Mouse (Mus musculus) cerebellum, adult 2 months (tissue): ENCODE measurements around the gene Elmo2.

Experiments
- CTCF ChIP-seq: fragments of 200-500 bp; IDR thresholded peaks from 2 replicates; pipeline ENCODE4 v1.5.1; 2011; ENCODE audit warnings: low read depth, mild to moderate bottlenecking, control low read depth, low read length, moderate library complexity, borderline replicate concordance; ENCODE audit not compliant: insufficient read depth
- POLR2A ChIP-seq: fragments of 200-500 bp; IDR thresholded peaks from 2 replicates; pipeline ENCODE4 v1.6.1; 2011; ENCODE audit warnings: low read length, control low read depth, borderline replicate concordance; ENCODE audit not compliant: insufficient read depth

DNA sequence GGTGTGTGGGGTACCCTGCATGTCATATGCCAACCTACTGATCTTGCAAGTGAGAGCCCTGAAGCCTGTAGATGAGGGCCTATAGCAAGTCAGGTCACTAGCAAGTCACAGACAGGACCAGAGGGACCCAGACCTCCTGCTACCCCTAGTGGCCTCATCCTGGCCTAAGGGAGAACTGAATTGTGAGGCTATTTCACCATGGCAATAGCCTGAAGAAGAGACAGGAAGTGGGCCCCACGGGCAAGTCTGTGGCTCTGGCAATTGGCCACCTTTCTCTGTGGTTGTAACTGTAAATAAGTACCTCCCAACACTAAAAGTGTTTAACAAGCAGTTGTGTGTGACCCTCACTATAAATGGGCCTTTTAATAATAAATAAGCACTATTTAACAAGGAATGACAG, 75.4 kb downstream of the Elmo2 start:
- TF ChIP-seq CTCF = no peak
- no peak for TF ChIP-seq POLR2A
